Comparison of ENCODE assay signal across 13 mouse cellular contexts in genomic region chr4:106093252-106093651, GRCm38 (mm10).
DNase-seq lines count a peak whose midpoint lies in the region; ATAC-seq and TF ChIP-seq lines count a peak whose summit lies in the region.
"Had no signal": no experiment of that assay in that cellular context is flagged by ENCODE, and none has a peak within 500 bp of the region (broad histone marks: within the 10 kb centered on the region; RNA-seq: fewer than 3 reads in every experiment).

No protein-coding gene starts in this region.

- H3K4me1 ChIP-seq in hindbrain, embryonic 11.5 days (replicated peaks; ENCODE audit: control insufficient read depth, insufficient read depth, low read length): no peaks in the 10 kb centered on the region
- peaks cover 8% of the 10 kb centered on the region for H3K4me1 ChIP-seq in hindbrain, embryonic 13.5 days (replicated peaks)
- no peaks in the 10 kb centered on the region for H3K4me1 ChIP-seq in midbrain, postnatal 0 days (ENCODE audit: insufficient read depth, low read length)
- H3K4me1 ChIP-seq in midbrain, embryonic 16.5 days (ENCODE audit: control insufficient read depth, insufficient read depth, low read length): no peaks in the 10 kb centered on the region
- H3K4me1 ChIP-seq: forebrain, embryonic 15.5 days had no signal

- peak; percentile 47 for TF ChIP-seq CTCF in midbrain, postnatal 0 days (IDR thresholded peaks at IDR 0.05)

- no peaks in the 10 kb centered on the region for H3K9me3 ChIP-seq in hindbrain, embryonic 11.5 days (ENCODE audit: control insufficient read depth, low read length)
- H3K9me3 ChIP-seq in hindbrain, embryonic 13.5 days: no peaks in the 10 kb centered on the region
- H3K9me3 ChIP-seq in midbrain, postnatal 0 days (ENCODE audit: low read length): no peaks in the 10 kb centered on the region
- H3K9me3 ChIP-seq in midbrain, embryonic 16.5 days (replicated peaks; ENCODE audit: control insufficient read depth, low read length, poor library complexity, severe bottlenecking): no peaks in the 10 kb centered on the region
- H3K9me3 ChIP-seq: forebrain, embryonic 15.5 days; megakaryocyte, embryonic 14.5 days had no signal

- no peaks in the 10 kb centered on the region for H3K36me3 ChIP-seq in hindbrain, embryonic 11.5 days (ENCODE audit: control insufficient read depth, insufficient read depth, low read length)
- no peaks in the 10 kb centered on the region for H3K36me3 ChIP-seq in hindbrain, embryonic 13.5 days
- H3K36me3 ChIP-seq in midbrain, postnatal 0 days (ENCODE audit: insufficient read depth, low read length): no peaks in the 10 kb centered on the region
- no peaks in the 10 kb centered on the region for H3K36me3 ChIP-seq in midbrain, embryonic 16.5 days (ENCODE audit: control insufficient read depth, insufficient read depth, low read length)
- H3K36me3 ChIP-seq: forebrain, embryonic 15.5 days had no signal

- H3K9ac ChIP-seq in hindbrain, embryonic 11.5 days (ENCODE audit: low read depth, low read length): no peak overlapping the region
- H3K9ac ChIP-seq in hindbrain, embryonic 13.5 days: no peak overlapping the region
- H3K9ac ChIP-seq in midbrain, postnatal 0 days (replicated peaks; ENCODE audit: low read length, poor library complexity, severe bottlenecking): no peak overlapping the region
- H3K9ac ChIP-seq in midbrain, embryonic 16.5 days (ENCODE audit: low read depth, low read length): no peak overlapping the region
- H3K9ac ChIP-seq: forebrain, embryonic 15.5 days had no signal

- H3K4me3 ChIP-seq in hindbrain, embryonic 11.5 days (ENCODE audit: low read depth, low read length): no peak overlapping the region
- no peak overlapping the region for H3K4me3 ChIP-seq in hindbrain, embryonic 13.5 days
- no peak overlapping the region for H3K4me3 ChIP-seq in midbrain, postnatal 0 days (ENCODE audit: low read depth, low read length)
- no peak overlapping the region for H3K4me3 ChIP-seq in midbrain, embryonic 16.5 days (ENCODE audit: low read depth, low read length)
- H3K4me3 ChIP-seq: forebrain, embryonic 15.5 days; megakaryocyte, embryonic 14.5 days had no signal

- peak; percentile 24 for DNase-seq in hindbrain, embryonic 11.5 days (ENCODE audit: low spot score)
- peak; percentile 12 for DNase-seq in midbrain, postnatal 0 days (ENCODE audit: low spot score)
- DNase-seq in embryo, embryonic 9.5 days (ENCODE audit: extremely low spot score): peak; percentile 40
- DNase-seq in testis, postnatal 14 days (ENCODE audit: low spot score): no peak
- no peak for DNase-seq in heart, postnatal 25 days (ENCODE audit: low spot score)
- no peak for DNase-seq in gastrocnemius, postnatal 25 days
- DNase-seq: cerebellum, adult 18-20 months; heart, postnatal 14 days; layer of hippocampus, adult 9-11 months had no signal

- WGBS in hindbrain, embryonic 11.5 days: 86% methylated on average over 2 of the region's 2 CpGs
- 87% methylated on average over 2 of the region's 2 CpGs for WGBS in hindbrain, embryonic 13.5 days
- 91% methylated on average over 2 of the region's 2 CpGs for WGBS in midbrain, postnatal 0 days
- 86% methylated on average over 2 of the region's 2 CpGs for WGBS in midbrain, embryonic 16.5 days

- no peak overlapping the region for H3K27ac ChIP-seq in hindbrain, embryonic 11.5 days (ENCODE audit: low read depth, low read length)
- no peak overlapping the region for H3K27ac ChIP-seq in hindbrain, embryonic 13.5 days
- H3K27ac ChIP-seq in midbrain, postnatal 0 days (ENCODE audit: low read depth, low read length): no peak overlapping the region
- H3K27ac ChIP-seq in midbrain, embryonic 16.5 days (ENCODE audit: low read length): no peak overlapping the region
- H3K27ac ChIP-seq: forebrain, embryonic 15.5 days had no signal

- intact Hi-C loops in heart, postnatal 25 days (cut with DNase I): no loop called here

- no peak for ATAC-seq in hindbrain, embryonic 11.5 days (ENCODE audit: low FRiP score)
- ATAC-seq in hindbrain, embryonic 13.5 days (ENCODE audit: low FRiP score): no peak
- no peak for ATAC-seq in midbrain, postnatal 0 days (ENCODE audit: low FRiP score)
- ATAC-seq in midbrain, embryonic 16.5 days: no peak
- ATAC-seq: forebrain, embryonic 15.5 days had no signal

- H3K27me3 ChIP-seq in hindbrain, embryonic 11.5 days (ENCODE audit: control insufficient read depth, insufficient read depth, low read length): no peaks in the 10 kb centered on the region
- H3K27me3 ChIP-seq in hindbrain, embryonic 13.5 days: no peaks in the 10 kb centered on the region
- no peaks in the 10 kb centered on the region for H3K27me3 ChIP-seq in midbrain, postnatal 0 days (ENCODE audit: insufficient read depth, low read length)
- no peaks in the 10 kb centered on the region for H3K27me3 ChIP-seq in midbrain, embryonic 16.5 days (ENCODE audit: control insufficient read depth, insufficient read depth, low read depth, low read length)
- H3K27me3 ChIP-seq: forebrain, embryonic 15.5 days had no signal

- no peak overlapping the region for H3K4me2 ChIP-seq in hindbrain, embryonic 11.5 days (replicated peaks; ENCODE audit: low read depth, low read length)
- H3K4me2 ChIP-seq in hindbrain, embryonic 13.5 days: no peak overlapping the region
- H3K4me2 ChIP-seq in midbrain, postnatal 0 days (ENCODE audit: low read depth, low read length, poor library complexity, severe bottlenecking): no peak overlapping the region
- H3K4me2 ChIP-seq in midbrain, embryonic 16.5 days (ENCODE audit: low read length): no peak overlapping the region
- H3K4me2 ChIP-seq: forebrain, embryonic 15.5 days had no signal

Comparison
In these comparisons a context has a peak if more than half of its experiments do, and no peak if none do; other contexts are left out.
1. DNase-seq: peak in hindbrain, embryonic 11.5 days (single experiment), midbrain, postnatal 0 days (single experiment) and embryo, embryonic 9.5 days (single experiment); none in testis, postnatal 14 days (single experiment), heart, postnatal 25 days (single experiment) and gastrocnemius, postnatal 25 days (single experiment).